Mouse (Mus musculus) right cerebral cortex, postnatal 25 days (tissue): Measurements from ENCODE around the gene Rap1gds1.

Experiments used
- DNase-seq: peaks from one replicate; pipeline ENCODE4 v3.0.0; 2022

Gene Rap1gds1

GRCm38 (mm10) chr3:139048701-139049622 is 26.0 kb downstream of the Rap1gds1 start:
- DNase-seq: no peak

GRCm38 (mm10) chr3:139042433-139042854 is 32.6 kb downstream of the Rap1gds1 start:
- no peak for DNase-seq

- DNase-seq: no peak
These were observed 33.1 kb downstream of the Rap1gds1 start for GRCm38 (mm10) chr3:139041921-139042320.

GRCm38 (mm10) chr3:139037030-139037429 is 38.0 kb downstream of the Rap1gds1 start:
- no peak for DNase-seq

- DNase-seq: no peak
These were observed 41.8 kb downstream of the Rap1gds1 start for GRCm38 (mm10) chr3:139033179-139033578.

- no peak for DNase-seq
These were observed 44.3 kb downstream of the Rap1gds1 start for GRCm38 (mm10) chr3:139030644-139031227.

GRCm38 (mm10) chr3:139025077-139025476 is 49.9 kb downstream of the Rap1gds1 start:
- DNase-seq: no peak

- no peak for DNase-seq
These were observed 51.4 kb downstream of the Rap1gds1 start for GRCm38 (mm10) chr3:139023585-139023984.

- DNase-seq: peak; percentile 37
These were observed 62.6 kb downstream of the Rap1gds1 start for GRCm38 (mm10) chr3:139012352-139012751.

- DNase-seq: no peak
These were observed 69.3 kb downstream of the Rap1gds1 start for GRCm38 (mm10) chr3:139005669-139006068.

- no peak for DNase-seq
These were observed 72.2 kb downstream of the Rap1gds1 start for GRCm38 (mm10) chr3:139002774-139003173.

GRCm38 (mm10) chr3:139000071-139000867 is 74.7 kb downstream of the Rap1gds1 start:
- no peak for DNase-seq

- no peak for DNase-seq
These were observed 81.5 kb downstream of the Rap1gds1 start for GRCm38 (mm10) chr3:138993473-138993872.

GRCm38 (mm10) chr3:138991367-138991766 is 83.6 kb downstream of the Rap1gds1 start:
- DNase-seq: no peak

- DNase-seq: no peak
These were observed 85.9 kb downstream of the Rap1gds1 start for GRCm38 (mm10) chr3:138989141-138989540.

- DNase-seq: no peak
These were observed 87.0 kb downstream of the Rap1gds1 start for GRCm38 (mm10) chr3:138988004-138988403.

GRCm38 (mm10) chr3:138982249-138982648 is 92.8 kb downstream of the Rap1gds1 start:
- DNase-seq: no peak

GRCm38 (mm10) chr3:138977413-138977812 is 97.6 kb downstream of the Rap1gds1 start:
- no peak for DNase-seq

GRCm38 (mm10) chr3:138967627-138968026 is 107.4 kb downstream of the Rap1gds1 start:
- DNase-seq: no peak

GRCm38 (mm10) chr3:138958527-138958926 is 116.5 kb downstream of the Rap1gds1 start:
- no peak for DNase-seq

- DNase-seq: no peak
These were observed 119.8 kb downstream of the Rap1gds1 start for GRCm38 (mm10) chr3:138955220-138955619.

- peak; percentile 57 for DNase-seq
These were observed 125.9 kb downstream of the Rap1gds1 start for GRCm38 (mm10) chr3:138949081-138949480.

GRCm38 (mm10) chr3:138945516-138945915 is 129.5 kb downstream of the Rap1gds1 start:
- no peak for DNase-seq
